ENCODE assay signal across 9 mouse cellular contexts in the genomic region with DNA sequence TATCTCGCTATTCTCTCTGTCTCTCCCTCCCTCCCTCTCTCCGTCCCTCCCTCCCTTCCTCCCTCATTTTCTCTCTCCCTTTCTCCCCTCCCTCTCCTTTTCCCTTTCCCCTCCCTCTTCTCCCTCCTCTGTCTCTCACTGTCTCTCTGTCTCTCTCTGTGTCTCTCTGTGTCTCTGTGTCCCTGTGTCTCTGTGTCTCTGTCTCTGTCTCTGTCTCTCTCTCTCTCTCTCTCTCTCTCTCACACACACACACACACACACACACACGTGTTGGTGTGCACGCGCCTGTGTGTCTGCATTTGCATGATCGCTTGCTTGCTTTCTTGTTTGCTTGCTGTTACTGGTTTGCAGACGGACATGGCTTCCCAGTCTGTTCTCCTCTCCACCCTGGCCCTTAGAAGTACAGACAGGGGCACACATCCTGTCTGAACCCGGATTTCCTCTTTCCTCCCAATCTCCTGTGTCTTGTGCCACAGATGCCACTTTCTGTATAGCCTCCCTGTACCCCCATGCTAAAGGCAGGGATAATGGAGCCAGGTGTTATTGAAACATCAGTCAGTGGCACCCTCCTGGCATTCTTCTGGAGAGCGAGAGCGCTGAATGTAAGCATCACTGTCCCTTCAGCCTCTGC.
DNase-seq lines count a peak whose midpoint lies in the region; ATAC-seq and TF ChIP-seq lines count a peak whose summit lies in the region.
"Had no signal": no experiment of that assay in that cellular context is flagged by ENCODE, and none has a peak within 500 bp of the region (broad histone marks: within the 10 kb centered on the region; RNA-seq: fewer than 3 reads in every experiment).

No protein-coding gene starts in this region.

- peaks cover 44% of the 10 kb centered on the region for H3K27me3 ChIP-seq in lung, embryonic 14.5 days (ENCODE audit: insufficient read depth, low read length)
- H3K27me3 ChIP-seq in forebrain, embryonic 15.5 days: no peaks in the 10 kb centered on the region
- H3K27me3 ChIP-seq in limb, embryonic 15.5 days: peaks cover 41% of the 10 kb centered on the region
- H3K27me3 ChIP-seq in stomach, embryonic 14.5 days (ENCODE audit: control insufficient read depth, insufficient read depth, low read length): 0 out of 2 replicates have a peak, but pooled peaks cover 9% of the 10 kb centered on the region

- TF ChIP-seq CTCF in lung, embryonic 14.5 days (IDR thresholded peaks at IDR 0.05; ENCODE audit: low read depth): no peak

- DNase-seq in lung, embryonic 14.5 days: no peak
- DNase-seq in lung, postnatal 10 days: no peak
- DNase-seq in thymus, postnatal 36 days: no peak
- DNase-seq in adrenal gland, postnatal 36 days: no peak
- DNase-seq in cerebellum, postnatal 14 days: no peak

- ATAC-seq in lung, embryonic 14.5 days (ENCODE audit: insufficient read depth): no peak
- ATAC-seq in forebrain, embryonic 15.5 days (replicated peaks): no peak
- ATAC-seq in limb, embryonic 15.5 days (ENCODE audit: insufficient number of reproducible peaks, low FRiP score, low TSS enrichment, low read depth): no peak
- no peak for ATAC-seq in stomach, embryonic 14.5 days (ENCODE audit: insufficient number of reproducible peaks, insufficient read depth, low FRiP score, low read depth)
- ATAC-seq: Patski had no signal

- H3K27ac ChIP-seq in lung, embryonic 14.5 days (ENCODE audit: low read depth): no peak overlapping the region
- peak overlapping the region; percentile 92 for H3K27ac ChIP-seq in forebrain, embryonic 15.5 days (replicated peaks)
- H3K27ac ChIP-seq in limb, embryonic 15.5 days: no peak overlapping the region
- H3K27ac ChIP-seq in stomach, embryonic 14.5 days (ENCODE audit: low read length): no peak overlapping the region

- no peaks in the 10 kb centered on the region for H3K9me3 ChIP-seq in lung, embryonic 14.5 days (ENCODE audit: low read depth, low read length)
- no peaks in the 10 kb centered on the region for H3K9me3 ChIP-seq in forebrain, embryonic 15.5 days
- no peaks in the 10 kb centered on the region for H3K9me3 ChIP-seq in limb, embryonic 15.5 days
- no peaks in the 10 kb centered on the region for H3K9me3 ChIP-seq in stomach, embryonic 14.5 days (ENCODE audit: control insufficient read depth, low read depth, low read length)

- H3K4me1 ChIP-seq in lung, embryonic 14.5 days (ENCODE audit: insufficient read depth): no peaks in the 10 kb centered on the region
- peaks cover 21% of the 10 kb centered on the region for H3K4me1 ChIP-seq in forebrain, embryonic 15.5 days
- H3K4me1 ChIP-seq in limb, embryonic 15.5 days: peaks cover 8% of the 10 kb centered on the region
- peaks cover 3% of the 10 kb centered on the region; the same call in 1 of the 2 replicates for H3K4me1 ChIP-seq in stomach, embryonic 14.5 days (ENCODE audit: control insufficient read depth, insufficient read depth, low read length)

- 14% methylated on average over 10 of the region's 10 CpGs for WGBS in lung, embryonic 14.5 days
- 6% methylated on average over 10 of the region's 10 CpGs for WGBS in forebrain, embryonic 15.5 days
- 22% methylated on average over 10 of the region's 10 CpGs for whole genome bisulfite sequencing in limb, embryonic 15.5 days
- WGBS in stomach, embryonic 14.5 days: 15% methylated on average over 10 of the region's 10 CpGs

- H3K9ac ChIP-seq in lung, embryonic 14.5 days: no peak overlapping the region
- peak overlapping the region; percentile 56 for H3K9ac ChIP-seq in forebrain, embryonic 15.5 days (replicated peaks)
- H3K9ac ChIP-seq in limb, embryonic 15.5 days: no peak overlapping the region
- H3K9ac ChIP-seq in stomach, embryonic 14.5 days (replicated peaks; ENCODE audit: low read depth, low read length): no peak overlapping the region

- H3K4me2 ChIP-seq in lung, embryonic 14.5 days: peak overlapping the region; percentile 79
- H3K4me2 ChIP-seq in forebrain, embryonic 15.5 days (replicated peaks): peak overlapping the region; percentile 88
- peak overlapping the region; percentile 91 for H3K4me2 ChIP-seq in limb, embryonic 15.5 days
- H3K4me2 ChIP-seq in stomach, embryonic 14.5 days (replicated peaks; ENCODE audit: low read depth, low read length): peak overlapping the region; percentile 80

- peak overlapping the region; percentile 44 for H3K4me3 ChIP-seq in lung, embryonic 14.5 days (ENCODE audit: low read depth, low read length)
- peak overlapping the region; percentile 59 for H3K4me3 ChIP-seq in forebrain, embryonic 15.5 days
- H3K4me3 ChIP-seq in limb, embryonic 15.5 days: peak overlapping the region; percentile 47
- H3K4me3 ChIP-seq in stomach, embryonic 14.5 days (ENCODE audit: low read depth, low read length): peak overlapping the region; percentile 41

- no peaks in the 10 kb centered on the region for H3K36me3 ChIP-seq in lung, embryonic 14.5 days (ENCODE audit: insufficient read depth)
- no peaks in the 10 kb centered on the region for H3K36me3 ChIP-seq in forebrain, embryonic 15.5 days
- no peaks in the 10 kb centered on the region for H3K36me3 ChIP-seq in limb, embryonic 15.5 days
- no peaks in the 10 kb centered on the region for H3K36me3 ChIP-seq in stomach, embryonic 14.5 days (ENCODE audit: control insufficient read depth, insufficient read depth, low read length)
